Comparison of ENCODE assay signal across 9 mouse cellular contexts in the genomic region with DNA sequence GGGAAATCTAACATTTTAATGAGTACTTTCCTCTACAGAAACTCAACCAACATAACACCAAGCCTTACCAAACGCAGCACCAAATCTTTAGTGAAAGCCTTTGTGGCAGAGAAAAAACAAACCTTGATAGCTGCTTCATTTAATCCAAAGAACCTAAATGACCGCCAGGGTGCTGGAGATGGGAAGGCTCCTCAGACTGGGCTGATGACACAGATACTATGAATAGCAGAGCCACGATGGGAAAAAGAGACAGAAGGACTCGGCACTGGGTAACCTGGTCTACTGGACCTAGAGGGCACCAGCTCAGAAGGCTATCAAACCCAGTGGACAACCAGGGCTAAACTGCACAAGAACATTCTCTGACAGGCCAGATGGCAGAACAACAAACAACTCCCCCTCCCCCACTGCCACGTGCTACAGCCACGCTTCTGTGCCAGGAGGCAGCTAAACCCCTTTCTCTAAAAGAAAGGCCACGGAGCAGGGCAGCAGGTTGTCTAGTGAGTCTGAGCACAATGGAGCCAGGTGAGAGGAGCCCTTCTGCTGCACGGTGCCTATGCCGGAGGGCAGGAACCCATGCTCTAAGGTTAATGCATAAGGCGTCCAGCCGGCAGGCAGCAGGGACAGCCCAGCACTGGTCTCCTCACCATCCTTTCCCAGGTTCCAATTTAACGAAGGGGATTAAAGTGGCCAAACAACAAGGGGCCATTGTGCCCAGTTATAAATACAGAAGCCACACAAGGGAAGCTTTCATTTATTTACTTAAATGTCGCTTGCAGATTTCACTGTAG. TPM values are rescaled to one million over a fixed set of nuclear protein-coding genes. Genes with fewer than 3 reads are reported as not detected.
A peak's percentile ranks its signal among the peaks of the same experiment; 100 is the strongest.
DNase-seq lines count a peak whose midpoint lies in the region; ATAC-seq lines count a peak whose summit lies in the region.
"Had no signal": no experiment of that assay in that cellular context is flagged by ENCODE, and none has a peak within 500 bp of the region (broad histone marks: within the 10 kb centered on the region; RNA-seq: fewer than 3 reads in every experiment).

No protein-coding gene starts in this region.

- no peaks in the 10 kb centered on the region for H3K36me3 ChIP-seq in limb, embryonic 13.5 days

- no peak for ATAC-seq in limb, embryonic 13.5 days (ENCODE audit: low FRiP score, low read depth)

- DNase-seq in gastrocnemius, adult 18-20 months (ENCODE audit: low spot score) = peak; percentile 57
- no peak for DNase-seq in gastrocnemius, postnatal 36 days
- peak; percentile 93 for DNase-seq in cerebellum, adult 9-10 months
- peak; percentile 53 to 54 for DNase-seq in frontal cortex, postnatal 25 days (ENCODE audit: low spot score in 2 of 2)
- peak; percentile 65 for DNase-seq in kidney, adult 9 months
- peak; percentile 74 for DNase-seq in right cerebral cortex, adult 18-20 months
- no peak for DNase-seq in c-Kit-positive CD71-positive TER-119-positive erythroid progenitor cells, embryonic 14.5 days (ENCODE audit: low spot score)

- H3K27me3 ChIP-seq in limb, embryonic 13.5 days = no peaks in the 10 kb centered on the region

- no peak overlapping the region for H3K4me3 ChIP-seq in limb, embryonic 13.5 days
- H3K4me3 ChIP-seq: megakaryocyte, embryonic 14.5 days had no signal

- H3K9ac ChIP-seq in limb, embryonic 13.5 days = peak overlapping the region; percentile 31; the same call in 1 of the 2 replicates

- no peaks in the 10 kb centered on the region for H3K9me3 ChIP-seq in limb, embryonic 13.5 days
- H3K9me3 ChIP-seq: megakaryocyte, embryonic 14.5 days had no signal

- peak overlapping the region; percentile 45 for H3K4me2 ChIP-seq in limb, embryonic 13.5 days (replicated peaks)

- 33% methylated on average over 13 of the region's 13 CpGs for WGBS in limb, embryonic 13.5 days

- H3K27ac ChIP-seq in limb, embryonic 13.5 days = peak overlapping the region; percentile 66; the same call in 1 of the 2 replicates

- intact Hi-C loops in gastrocnemius, postnatal 36 days (cut with DNase I) = loop anchor here (2.0 kb wide), 1 partner anchor 15 kb away; no protein-coding TSS in a partner anchor

- peaks cover 92% of the 10 kb centered on the region for H3K4me1 ChIP-seq in limb, embryonic 13.5 days

RNA-seq across cellular contexts. Expression of a gene that starts 50.7 kb away (rescaled TPM):
- total RNA-seq in gastrocnemius, adult 18-20 months (2021) = 10 to 100 TPM; 38.4 to 40.3 TPM
- 10 to 100 TPM; 33.5 to 34.7 TPM for total RNA-seq in gastrocnemius, postnatal 36 days (2021)
- 15.9 and 17.1 TPM in 2 replicates for polyA plus RNA-seq in limb, embryonic 13.5 days (2015; fragmentation: Nextera tagmentation; extraction: Ambion mirVana)

Comparison
In these comparisons a context has a peak if more than half of its experiments do, and no peak if none do; other contexts are left out.
1. DNase-seq: peak in gastrocnemius, adult 18-20 months (single experiment), cerebellum, adult 9-10 months (single experiment), frontal cortex, postnatal 25 days (2 of 2), kidney, adult 9 months (single experiment) and right cerebral cortex, adult 18-20 months (single experiment); none in gastrocnemius, postnatal 36 days (0 of 2) and c-Kit-positive CD71-positive TER-119-positive erythroid progenitor cells, embryonic 14.5 days (single experiment).